Mouse (Mus musculus): Measurements from ENCODE around the gene Snx29.

DNA sequence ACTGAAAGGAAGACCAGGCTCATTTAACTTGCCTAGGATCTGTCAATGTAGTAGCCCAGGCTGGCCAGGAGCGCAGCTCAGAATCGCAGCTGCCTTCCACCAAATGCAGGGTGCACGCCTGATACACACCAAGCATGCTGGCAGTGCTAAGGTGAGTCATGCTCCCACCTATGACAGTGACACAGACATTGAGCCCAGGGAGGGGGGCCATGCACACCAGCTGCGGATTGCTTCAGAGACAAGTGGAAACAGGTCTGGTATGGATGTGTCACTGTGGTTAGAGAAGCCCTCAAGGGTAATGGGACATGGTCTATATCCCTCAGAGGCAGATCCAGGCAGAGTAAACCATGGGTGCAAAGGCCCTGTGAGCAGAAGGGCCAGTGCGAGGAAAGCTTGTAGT lies 425.2 kb downstream of the Snx29 start:
- no peak for TF ChIP-seq CTCF (conservative IDR thresholded peaks at IDR 0.05; ENCODE audit: low read length)
- TF ChIP-seq NANOG (IDR thresholded peaks at IDR 0.05; ENCODE audit: borderline replicate concordance, low read length), result no peak

Data from E14TG2a.4 (cell line).